Mouse (Mus musculus): Measurements from ENCODE around the gene Hba-a1.
"Not testable (repeated sequence)": the region's sequence is repeated elsewhere in the genome, so short reads cannot be mapped to it uniquely, and the experiment has no call there.

Hba-a1 gene

GRCm38 (mm10) chr11:32283091-32283777 is at the start of gene Hba-a1:
Hba-a1 (plus strand) TSS chr11:32283511.
- DNase-seq (ENCODE audit: low spot score): not testable (repeated sequence)

GRCm38 (mm10) chr11:32233895-32234294 is 49.4 kb upstream of the Hba-a1 start:
- no peak for DNase-seq (ENCODE audit: low spot score)

DNA sequence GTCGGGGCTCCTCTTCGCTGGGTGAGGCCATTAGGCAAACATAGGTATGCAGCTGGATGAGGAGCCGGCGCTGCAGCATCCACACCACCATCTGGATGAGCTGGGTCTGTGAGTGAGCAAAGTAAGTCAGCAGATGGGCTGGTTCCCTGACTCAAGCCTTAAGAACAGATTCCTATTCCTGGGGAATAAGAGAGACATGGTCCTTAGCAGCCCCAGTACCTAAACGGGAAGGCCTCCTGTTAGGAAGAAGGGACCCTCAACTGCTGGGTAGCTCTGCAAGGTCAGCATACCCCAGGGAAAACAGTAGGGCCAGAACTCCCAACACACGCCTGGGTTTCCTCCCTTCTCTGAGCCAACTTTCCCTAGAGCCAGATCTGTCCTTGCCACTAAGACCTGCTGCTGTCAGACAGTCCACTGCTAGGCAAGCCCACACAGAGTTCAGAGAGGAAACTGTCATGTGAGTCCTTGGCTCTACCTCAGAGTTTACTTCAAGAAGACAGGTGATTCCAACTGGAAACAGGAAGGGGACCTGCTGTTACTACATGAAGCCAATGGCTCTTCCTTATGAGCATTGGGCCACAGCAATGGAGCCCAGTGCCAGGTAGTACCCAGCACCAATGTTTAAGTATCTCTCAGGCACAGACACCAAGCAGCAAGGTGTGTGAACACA is 48.4 kb upstream of the Hba-a1 start:
- no peak for DNase-seq (ENCODE audit: low spot score)

DNA sequence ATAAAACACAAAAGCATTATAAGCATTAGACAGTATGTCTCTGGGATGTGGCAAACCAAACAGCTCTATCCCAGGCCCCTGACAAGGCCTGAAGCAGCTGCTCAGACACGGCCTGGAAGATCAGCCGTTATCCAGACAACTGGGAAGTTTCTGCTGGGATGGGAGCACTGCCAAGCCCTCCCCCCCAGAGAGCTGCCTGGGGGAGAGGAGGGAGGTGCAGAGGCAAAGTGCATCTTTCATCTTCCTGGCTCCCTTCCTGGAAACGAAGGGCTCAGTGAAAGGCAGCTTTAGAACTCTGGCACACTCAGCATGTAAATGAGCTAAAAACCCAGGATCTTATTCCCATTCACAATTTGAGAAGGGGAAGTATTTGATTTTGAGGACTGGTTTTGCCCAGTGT is 47.7 kb upstream of the Hba-a1 start:
- peak; percentile 86 for DNase-seq (ENCODE audit: low spot score)

GRCm38 (mm10) chr11:32236132-32236531 is 47.2 kb upstream of the Hba-a1 start:
- DNase-seq (ENCODE audit: low spot score): no peak

GRCm38 (mm10) chr11:32236712-32237410 is 46.5 kb upstream of the Hba-a1 start:
- peak; percentile 79 for DNase-seq (ENCODE audit: low spot score)

- DNase-seq (ENCODE audit: low spot score): no peak
Measured at GRCm38 (mm10) chr11:32237411-32237795, 45.9 kb upstream of the Hba-a1 start.

DNA sequence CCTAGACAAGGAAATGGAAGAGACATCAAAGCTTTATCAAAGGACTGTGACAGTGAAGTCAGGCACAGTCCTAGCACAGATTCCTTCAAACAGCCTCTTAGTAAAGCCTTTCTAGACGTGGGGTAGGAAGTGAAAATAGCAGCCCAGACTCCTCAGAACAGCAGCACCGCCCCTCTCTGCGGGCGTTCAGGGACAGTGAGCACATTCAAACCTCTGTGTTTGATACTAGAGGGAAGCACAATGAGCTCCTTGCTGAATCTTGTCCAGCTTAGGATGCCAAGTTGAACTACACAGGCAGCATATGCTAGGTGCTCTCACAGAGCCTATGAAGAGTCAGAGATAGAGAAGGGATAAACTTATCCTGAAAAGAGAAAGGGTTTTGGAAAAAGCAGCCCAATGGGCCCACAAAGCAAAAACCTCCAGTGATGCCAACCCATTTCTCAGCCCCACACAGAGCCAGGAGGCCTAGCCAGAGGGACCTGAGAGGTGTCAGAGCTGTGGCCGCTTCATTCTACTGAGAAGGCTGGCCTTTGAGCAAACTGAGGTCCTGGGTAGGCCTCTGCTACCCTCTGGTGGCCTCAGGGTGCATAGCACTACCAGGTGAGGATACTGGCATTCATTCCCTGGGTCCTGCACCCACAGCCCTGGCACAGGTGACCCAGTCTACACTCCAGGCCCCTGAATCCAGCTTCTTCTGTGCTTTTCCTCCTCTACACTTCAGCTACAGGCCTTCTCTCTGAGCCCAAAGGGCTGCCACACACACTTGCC is 45.0 kb upstream of the Hba-a1 start:
- DNase-seq (ENCODE audit: low spot score): peak; percentile 82

GRCm38 (mm10) chr11:32241391-32241790 is 41.9 kb upstream of the Hba-a1 start:
- DNase-seq (ENCODE audit: low spot score): no peak

DNA sequence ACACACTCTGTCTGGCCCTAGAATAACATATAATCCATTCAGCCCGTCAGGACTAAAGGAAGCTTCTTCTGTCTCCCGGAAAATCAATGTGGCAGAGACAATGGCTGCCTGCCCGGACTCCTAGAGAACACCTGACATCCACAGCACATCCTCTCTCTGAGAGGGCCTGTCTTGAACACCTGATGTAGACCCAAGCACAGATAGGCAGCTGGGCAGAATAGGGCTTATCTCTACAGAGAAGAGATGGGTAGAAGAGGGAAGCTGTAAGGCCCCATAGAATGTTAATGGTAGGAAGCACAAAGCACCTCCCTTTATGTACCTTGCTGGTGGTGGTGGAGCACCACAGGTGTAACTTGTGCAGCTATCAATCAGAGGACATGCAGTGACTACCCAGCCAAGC is 41.1 kb upstream of the Hba-a1 start:
- DNase-seq (ENCODE audit: low spot score): no peak

DNA sequence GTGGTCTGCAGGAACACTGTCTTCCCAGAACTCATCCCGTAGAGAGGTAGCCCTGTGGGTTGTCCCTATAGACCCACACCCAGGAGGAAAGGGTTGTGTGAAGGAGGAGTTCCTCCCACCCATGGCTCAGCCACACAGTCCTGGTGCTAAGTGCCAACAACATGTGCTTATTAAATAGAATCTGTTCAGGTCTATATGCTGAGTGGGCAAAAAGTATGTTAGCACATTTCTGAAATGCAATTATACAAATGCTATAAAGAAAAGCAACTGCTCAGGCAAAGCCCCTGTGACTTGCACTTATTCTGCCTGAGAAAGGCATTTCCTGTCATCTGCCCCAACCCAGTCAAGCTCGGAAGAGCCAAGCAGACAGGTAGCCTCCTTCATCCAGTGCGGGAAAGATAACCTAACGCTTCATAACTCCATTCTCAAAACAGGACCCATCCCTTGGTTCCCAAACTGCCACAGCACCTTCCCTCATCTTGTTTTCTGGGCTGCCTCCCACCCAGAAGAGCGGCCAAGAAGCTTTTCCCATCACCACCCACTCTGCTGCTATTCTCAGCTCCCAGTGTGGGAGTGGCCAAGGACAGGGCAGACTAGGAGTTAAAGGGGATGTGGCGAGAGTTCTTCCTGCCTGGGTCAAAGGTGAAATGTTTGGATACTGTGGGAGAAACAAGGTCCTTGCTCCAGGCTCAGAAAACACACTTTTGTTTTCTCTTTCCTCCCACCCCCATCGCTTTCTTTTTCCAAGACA is 39.9 kb upstream of the Hba-a1 start:
- DNase-seq (ENCODE audit: low spot score): no peak

- DNase-seq (ENCODE audit: low spot score): no peak
Measured at GRCm38 (mm10) chr11:32244064-32244463, 39.2 kb upstream of the Hba-a1 start.

- no peak for DNase-seq (ENCODE audit: low spot score)
Measured at GRCm38 (mm10) chr11:32244617-32245016, 38.7 kb upstream of the Hba-a1 start.

GRCm38 (mm10) chr11:32245614-32246013 is 37.7 kb upstream of the Hba-a1 start:
- no peak for DNase-seq (ENCODE audit: low spot score)

- DNase-seq (ENCODE audit: low spot score): peak; percentile 60
Measured at GRCm38 (mm10) chr11:32247068-32247467, 36.2 kb upstream of the Hba-a1 start.

DNA sequence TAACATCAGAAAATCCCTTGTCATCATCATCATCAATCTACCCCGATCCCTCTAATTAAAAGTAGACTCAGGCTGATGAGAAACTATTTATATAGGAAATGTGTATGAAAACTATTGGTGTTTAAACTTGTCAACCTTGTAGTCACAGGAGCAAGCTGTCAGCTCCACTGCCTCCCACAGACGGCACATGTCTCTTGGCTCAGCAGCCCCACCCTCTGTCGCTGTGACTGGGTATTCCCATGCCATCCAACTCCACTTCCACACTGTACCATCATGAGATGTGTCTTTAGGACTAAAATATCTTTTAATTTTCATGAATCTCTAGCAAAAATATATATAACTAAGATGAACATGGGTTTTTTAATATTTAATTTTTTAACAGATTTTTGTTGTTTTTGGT is 35.0 kb upstream of the Hba-a1 start:
- DNase-seq (ENCODE audit: low spot score): no peak

- DNase-seq (ENCODE audit: low spot score): no peak
Measured at GRCm38 (mm10) chr11:32250880-32251763, 32.2 kb upstream of the Hba-a1 start.

DNA sequence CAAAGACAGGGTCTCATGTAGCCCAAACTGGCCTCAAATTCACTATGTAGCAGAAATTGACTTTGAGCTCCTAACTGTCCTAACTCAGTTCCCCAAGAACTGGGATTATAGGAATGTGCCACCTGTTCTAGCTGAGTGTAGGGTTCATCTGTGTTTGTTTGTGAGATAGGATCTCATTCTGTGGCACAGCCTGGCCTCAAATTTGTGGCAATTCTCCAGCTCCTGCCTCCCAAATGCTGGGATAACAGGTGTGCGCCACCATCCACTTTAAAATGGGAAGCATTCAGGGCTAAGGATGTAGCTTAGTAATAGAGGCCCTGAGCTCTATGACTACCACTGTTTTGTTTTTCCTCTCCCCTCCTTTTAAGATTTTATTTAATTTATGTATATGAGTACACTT is 30.2 kb upstream of the Hba-a1 start:
- no peak for DNase-seq (ENCODE audit: low spot score)

DNA sequence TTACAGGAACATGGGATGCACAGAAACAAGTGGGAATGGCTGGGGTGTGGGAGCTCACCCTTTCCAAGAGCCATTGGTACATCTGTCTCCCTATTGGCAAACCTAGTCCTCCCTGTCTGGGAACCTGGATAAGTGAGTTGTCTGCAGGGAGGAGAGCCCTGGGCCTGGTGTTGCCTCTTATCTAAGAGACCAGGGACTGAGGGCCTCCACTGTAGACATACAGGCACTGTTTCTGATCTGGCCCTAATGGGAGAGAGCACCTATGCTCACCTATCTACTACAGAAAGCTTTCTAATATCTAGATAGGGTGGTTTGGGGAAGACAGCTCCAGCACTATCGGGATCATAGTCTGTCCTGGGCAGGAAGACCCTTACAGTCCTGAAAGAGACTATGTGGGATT is 27.2 kb upstream of the Hba-a1 start:
- DNase-seq (ENCODE audit: low spot score): no peak

DNA sequence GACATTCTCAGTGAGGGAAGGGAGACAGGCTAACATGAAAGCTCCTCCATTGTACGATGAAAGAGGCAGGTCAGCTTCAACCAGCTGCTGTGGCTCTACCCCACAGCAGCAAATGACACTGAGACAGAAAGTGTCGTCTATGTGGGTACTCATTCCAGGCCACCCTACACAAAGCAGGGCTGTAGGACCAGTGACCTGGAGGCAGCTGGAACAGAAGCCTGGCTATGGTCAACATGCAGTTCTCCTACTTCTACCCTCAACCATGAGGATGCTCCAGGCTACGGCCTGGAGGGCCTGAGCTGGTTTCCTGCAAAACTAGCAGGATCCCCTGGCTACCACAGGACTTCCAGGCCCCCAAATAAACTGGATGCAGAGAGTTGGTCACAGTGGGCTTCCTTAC is 26.7 kb upstream of the Hba-a1 start:
- no peak for DNase-seq (ENCODE audit: low spot score)

Measured in MN1 (cell line).